Mouse (Mus musculus): ENCODE results near the gene Sult2b1. TPM values are rescaled to one million over a fixed set of nuclear protein-coding genes. Genes with fewer than 3 reads are reported as not detected.

Sult2b1 gene
- polyA plus RNA-seq, 1 experiment from 2014 or later = 8.6 TPM

- H3K4me2 ChIP-seq = no peak overlapping the region
- no peaks in the 10 kb centered on the region for H3K9me3 ChIP-seq (replicated peaks)
- H3K4me1 ChIP-seq = no peaks in the 10 kb centered on the region
- H3K27me3 ChIP-seq (replicated peaks) = no peaks in the 10 kb centered on the region
- H3K27ac ChIP-seq (replicated peaks) = no peak overlapping the region
- 62% methylated on average over 8 of the region's 8 CpGs for WGBS
- ATAC-seq (ENCODE audit: low FRiP score) = no peak
- H3K4me3 ChIP-seq (replicated peaks) = no peak overlapping the region
- H3K9ac ChIP-seq (replicated peaks) = no peak overlapping the region
- no peaks in the 10 kb centered on the region for H3K36me3 ChIP-seq
Observed at GRCm38 (mm10) chr7:45766764-45767163, 17.7 kb downstream of the Sult2b1 start.

DNA sequence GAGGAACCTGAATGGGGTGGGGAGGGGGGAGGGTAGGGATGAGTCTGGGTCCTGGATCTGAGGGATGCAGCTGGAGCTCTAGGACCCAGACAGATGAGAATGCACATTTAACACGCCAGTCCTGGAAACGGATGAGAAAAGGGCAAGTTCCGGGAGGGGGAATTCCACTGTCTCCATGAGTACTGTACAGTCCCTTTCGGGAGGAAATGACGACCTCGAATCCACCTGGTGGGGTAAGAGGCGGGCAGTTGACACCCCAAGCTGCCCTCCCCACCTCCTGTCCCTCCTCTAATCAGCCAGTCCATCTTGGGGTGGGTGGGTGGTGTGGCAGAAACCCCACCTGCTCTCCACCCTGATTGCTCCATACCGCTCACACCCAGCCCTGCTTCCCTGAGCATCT, 18.5 kb downstream of the Sult2b1 start:
- 60% methylated on average over 8 of the region's 8 CpGs for WGBS
- H3K9ac ChIP-seq (replicated peaks) = no peak overlapping the region
- H3K36me3 ChIP-seq = no peaks in the 10 kb centered on the region
- H3K9me3 ChIP-seq (replicated peaks) = no peaks in the 10 kb centered on the region
- H3K27me3 ChIP-seq (replicated peaks) = 0 out of 2 replicates have a peak, but pooled peaks cover 1% of the 10 kb centered on the region
- H3K4me3 ChIP-seq (replicated peaks) = no peak overlapping the region
- H3K4me1 ChIP-seq = no peaks in the 10 kb centered on the region
- no peak overlapping the region for H3K27ac ChIP-seq (replicated peaks)
- no peak overlapping the region for H3K4me2 ChIP-seq
- no peak for ATAC-seq (ENCODE audit: low FRiP score)

DNA sequence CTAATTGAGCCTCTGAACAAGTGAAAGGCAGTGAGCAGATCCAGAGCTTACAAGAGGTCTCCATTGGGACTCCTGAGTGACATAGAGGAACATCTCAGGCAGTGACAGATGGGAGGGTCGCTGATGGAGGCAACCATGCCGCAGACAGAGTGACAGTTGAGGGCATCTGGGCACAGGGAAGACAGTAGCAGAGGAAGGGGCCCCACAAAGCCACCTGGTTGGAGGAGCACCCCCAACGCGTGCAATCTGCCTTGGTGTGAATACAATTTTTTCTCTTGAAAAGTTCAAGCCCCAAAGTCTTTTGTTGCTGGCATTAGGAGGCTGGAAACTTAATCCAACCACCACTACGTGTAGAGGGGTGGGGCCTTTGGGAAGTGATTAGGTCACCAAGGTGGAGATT, 24.3 kb downstream of the Sult2b1 start:
- Histone ChIP-seq H3K4me2 (no peak overlapping the region), H3K4me3 (replicated peaks) (no peak overlapping the region), H3K27ac (replicated peaks) (no peak overlapping the region), H3K36me3 (no peaks in the 10 kb centered on the region), H3K27me3 (replicated peaks) (peaks cover 38% of the 10 kb centered on the region), H3K4me1 (0 out of 2 replicates have a peak, but pooled peaks cover 5% of the 10 kb centered on the region), H3K9me3 (replicated peaks) (no peaks in the 10 kb centered on the region), H3K9ac (replicated peaks) (no peak overlapping the region)
- WGBS = 72% methylated on average over 5 of the region's 5 CpGs
- no peak for ATAC-seq (ENCODE audit: low FRiP score)

GRCm38 (mm10) chr7:45759400-45759799, 25.1 kb downstream of the Sult2b1 start:
- H3K9me3 ChIP-seq (replicated peaks) = no peaks in the 10 kb centered on the region
- 2% methylated on average over 24 of the region's 27 CpGs for WGBS
- peak overlapping the region; percentile 27 for H3K4me2 ChIP-seq
- no peak overlapping the region for H3K9ac ChIP-seq (replicated peaks)
- no peak for ATAC-seq (ENCODE audit: low FRiP score)
- H3K4me1 ChIP-seq = 0 out of 2 replicates have a peak, but pooled peaks cover 5% of the 10 kb centered on the region
- peaks cover 38% of the 10 kb centered on the region for H3K27me3 ChIP-seq (replicated peaks)
- no peak overlapping the region for H3K27ac ChIP-seq (replicated peaks)
- no peak overlapping the region for H3K4me3 ChIP-seq (replicated peaks)
- H3K36me3 ChIP-seq = no peaks in the 10 kb centered on the region

DNA sequence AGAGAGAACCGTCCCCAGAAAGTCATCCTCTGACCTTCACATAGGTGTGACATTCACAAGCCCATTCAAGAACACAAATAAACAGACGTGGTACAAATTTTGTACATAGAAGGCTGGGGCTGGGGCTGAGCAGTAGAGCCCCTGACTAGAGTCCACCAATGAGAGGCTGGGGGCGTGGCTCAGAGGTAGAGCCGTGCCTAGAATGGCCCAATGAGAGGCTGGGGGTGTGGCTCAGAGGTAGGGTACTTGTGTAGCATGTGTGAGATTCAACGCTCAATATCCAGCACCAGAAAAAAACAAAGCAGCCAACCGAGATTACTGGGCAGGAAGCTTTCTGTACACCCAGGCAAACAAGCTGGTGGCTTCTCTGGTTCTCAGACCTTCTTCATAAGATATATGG, 28.8 kb downstream of the Sult2b1 start:
- no peak for ATAC-seq (ENCODE audit: low FRiP score)
- no peak overlapping the region for H3K9ac ChIP-seq (replicated peaks)
- no peaks in the 10 kb centered on the region for H3K9me3 ChIP-seq (replicated peaks)
- H3K4me2 ChIP-seq = no peak overlapping the region
- H3K4me3 ChIP-seq (replicated peaks) = no peak overlapping the region
- H3K27ac ChIP-seq (replicated peaks) = no peak overlapping the region
- peaks cover 34% of the 10 kb centered on the region for H3K27me3 ChIP-seq (replicated peaks)
- WGBS = 65% methylated on average over 6 of the region's 6 CpGs
- 0 out of 2 replicates have a peak, but pooled peaks cover 5% of the 10 kb centered on the region for H3K4me1 ChIP-seq
- no peaks in the 10 kb centered on the region for H3K36me3 ChIP-seq

DNA sequence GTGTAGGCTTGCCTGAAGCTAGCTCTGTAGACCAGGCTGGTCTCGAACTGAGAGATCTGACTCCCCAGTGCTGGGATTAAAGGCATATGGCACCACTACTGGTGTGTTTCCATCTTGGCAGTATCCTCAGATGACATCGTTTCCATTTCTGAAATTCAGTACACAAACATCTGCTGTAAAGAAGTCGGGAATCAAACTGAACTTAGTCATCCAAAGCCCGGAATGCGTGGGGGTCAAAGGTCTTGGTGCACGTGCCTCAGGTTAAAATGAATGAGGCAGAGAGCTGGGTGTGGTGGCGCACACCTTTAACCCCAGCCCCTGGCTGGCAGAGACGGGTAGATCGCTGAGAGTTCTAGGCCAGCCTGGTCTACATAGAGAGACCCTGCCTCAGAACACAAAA, 34.3 kb downstream of the Sult2b1 start:
- no peak overlapping the region for H3K27ac ChIP-seq (replicated peaks)
- no peak for ATAC-seq (ENCODE audit: low FRiP score)
- 82% methylated on average over 9 of the region's 9 CpGs for WGBS
- H3K4me1 ChIP-seq = 0 out of 2 replicates have a peak, but pooled peaks cover 7% of the 10 kb centered on the region
- no peaks in the 10 kb centered on the region for H3K36me3 ChIP-seq
- no peak overlapping the region for H3K9ac ChIP-seq (replicated peaks)
- no peak overlapping the region for H3K4me2 ChIP-seq
- no peaks in the 10 kb centered on the region for H3K27me3 ChIP-seq (replicated peaks)
- no peaks in the 10 kb centered on the region for H3K9me3 ChIP-seq (replicated peaks)
- no peak overlapping the region for H3K4me3 ChIP-seq (replicated peaks)

DNA sequence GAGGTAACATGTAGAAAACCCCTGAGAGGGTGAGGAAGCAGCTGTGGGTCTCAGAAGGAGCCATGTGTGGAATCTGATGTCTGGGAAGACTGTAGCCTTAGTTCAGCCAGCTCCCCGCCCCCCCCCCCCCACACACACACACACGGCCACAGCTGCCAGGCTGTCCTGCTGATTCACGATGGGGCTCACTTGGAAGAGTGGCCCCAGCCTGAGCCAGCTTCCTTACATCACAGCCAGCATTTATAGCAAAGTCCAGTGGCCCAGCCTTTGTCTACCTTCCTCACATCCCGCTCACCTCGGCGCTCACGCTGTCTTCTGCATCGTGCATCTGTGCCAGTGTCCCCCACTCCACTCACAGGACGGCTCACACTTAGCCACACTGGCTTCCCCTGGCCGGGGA, 35.1 kb downstream of the Sult2b1 start:
- WGBS = 48% methylated on average over 8 of the region's 10 CpGs
- Histone ChIP-seq H3K4me3 (replicated peaks) (no peak overlapping the region), H3K4me1 (0 out of 2 replicates have a peak, but pooled peaks cover 7% of the 10 kb centered on the region), H3K9ac (replicated peaks) (no peak overlapping the region), H3K27ac (replicated peaks) (no peak overlapping the region), H3K27me3 (replicated peaks) (no peaks in the 10 kb centered on the region), H3K9me3 (replicated peaks) (no peaks in the 10 kb centered on the region), H3K4me2 (no peak overlapping the region), H3K36me3 (no peaks in the 10 kb centered on the region)
- ATAC-seq (ENCODE audit: low FRiP score) = no peak

- H3K9ac ChIP-seq (replicated peaks) = no peak overlapping the region
- no peak overlapping the region for H3K27ac ChIP-seq (replicated peaks)
- H3K27me3 ChIP-seq (replicated peaks) = no peaks in the 10 kb centered on the region
- H3K4me2 ChIP-seq = no peak overlapping the region
- H3K36me3 ChIP-seq = no peaks in the 10 kb centered on the region
- no peak for ATAC-seq (ENCODE audit: low FRiP score)
- WGBS = 77% methylated on average over 7 of the region's 7 CpGs
- H3K4me1 ChIP-seq = 0 out of 2 replicates have a peak, but pooled peaks cover 7% of the 10 kb centered on the region
- no peak overlapping the region for H3K4me3 ChIP-seq (replicated peaks)
- H3K9me3 ChIP-seq (replicated peaks) = no peaks in the 10 kb centered on the region
Observed at GRCm38 (mm10) chr7:45748110-45748509, 36.4 kb downstream of the Sult2b1 start.

GRCm38 (mm10) chr7:45747450-45747849, 37.0 kb downstream of the Sult2b1 start:
- Histone ChIP-seq H3K27me3 (replicated peaks) (no peaks in the 10 kb centered on the region), H3K4me3 (replicated peaks) (no peak overlapping the region), H3K27ac (replicated peaks) (no peak overlapping the region), H3K4me2 (no peak overlapping the region), H3K9ac (replicated peaks) (no peak overlapping the region), H3K4me1 (0 out of 2 replicates have a peak, but pooled peaks cover 7% of the 10 kb centered on the region), H3K36me3 (no peaks in the 10 kb centered on the region), H3K9me3 (replicated peaks) (no peaks in the 10 kb centered on the region)
- WGBS = 88% methylated on average over 5 of the region's 5 CpGs
- ATAC-seq (ENCODE audit: low FRiP score) = no peak

GRCm38 (mm10) chr7:45746518-45746917, 38.0 kb downstream of the Sult2b1 start:
- H3K27me3 ChIP-seq (replicated peaks) = peaks cover 3% of the 10 kb centered on the region; the same call in 1 of the 2 replicates
- H3K36me3 ChIP-seq = no peaks in the 10 kb centered on the region
- no peak overlapping the region for H3K9ac ChIP-seq (replicated peaks)
- no peak overlapping the region for H3K4me3 ChIP-seq (replicated peaks)
- WGBS = 68% methylated on average over 6 of the region's 6 CpGs
- H3K27ac ChIP-seq (replicated peaks) = no peak overlapping the region
- no peaks in the 10 kb centered on the region for H3K9me3 ChIP-seq (replicated peaks)
- ATAC-seq (ENCODE audit: low FRiP score) = no peak
- H3K4me1 ChIP-seq = 0 out of 2 replicates have a peak, but pooled peaks cover 7% of the 10 kb centered on the region
- H3K4me2 ChIP-seq = no peak overlapping the region

DNA sequence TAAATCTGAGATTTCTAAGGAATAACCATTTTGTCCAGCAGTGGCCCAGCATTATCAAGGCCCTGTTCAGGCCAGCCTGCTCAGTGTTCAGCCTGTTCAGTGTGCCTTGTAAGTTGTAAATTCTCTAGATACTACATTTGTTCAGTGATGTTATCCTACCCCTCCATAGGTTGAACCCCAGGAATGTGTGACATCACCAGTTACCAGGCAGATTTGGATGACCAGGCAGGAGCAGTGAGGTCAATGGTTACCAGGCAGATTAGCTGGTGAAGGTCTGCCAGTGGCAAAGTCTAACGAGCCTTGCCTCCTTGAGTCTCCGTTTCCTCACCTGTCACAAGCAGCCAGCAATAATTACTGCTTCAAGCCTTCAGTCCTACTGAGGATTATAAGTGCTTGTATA, 40.1 kb downstream of the Sult2b1 start:
- ATAC-seq (ENCODE audit: low FRiP score) = no peak
- H3K36me3 ChIP-seq = no peaks in the 10 kb centered on the region
- no peak overlapping the region for H3K4me2 ChIP-seq
- H3K9ac ChIP-seq (replicated peaks) = no peak overlapping the region
- H3K27me3 ChIP-seq (replicated peaks) = peaks cover 3% of the 10 kb centered on the region; the same call in 1 of the 2 replicates
- no peaks in the 10 kb centered on the region for H3K9me3 ChIP-seq (replicated peaks)
- H3K4me3 ChIP-seq (replicated peaks) = no peak overlapping the region
- H3K27ac ChIP-seq (replicated peaks) = no peak overlapping the region
- 41% methylated on average over 2 of the region's 2 CpGs for WGBS
- H3K4me1 ChIP-seq = 0 out of 2 replicates have a peak, but pooled peaks cover 3% of the 10 kb centered on the region

DNA sequence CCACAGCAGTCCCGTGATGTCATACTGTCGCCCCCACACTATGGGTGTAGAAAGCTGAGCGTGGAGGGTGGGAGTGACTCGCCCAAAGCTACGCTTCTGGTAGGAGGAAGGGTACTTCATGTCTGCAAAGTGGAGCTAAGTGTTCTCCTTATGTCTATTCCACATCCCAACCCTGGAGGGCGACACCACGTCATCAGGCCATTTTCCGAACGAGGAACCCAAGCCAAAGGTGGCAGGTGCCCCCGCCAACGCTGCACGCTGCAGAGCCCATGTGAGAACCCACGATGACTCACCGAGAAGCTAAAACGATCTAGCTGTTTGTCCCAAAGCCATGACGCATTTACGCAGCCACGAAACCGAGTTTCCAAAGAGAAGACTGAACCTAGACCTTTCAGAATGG, 42.1 kb downstream of the Sult2b1 start:
- no peak for ATAC-seq (ENCODE audit: low FRiP score)
- H3K27me3 ChIP-seq (replicated peaks) = peaks cover 3% of the 10 kb centered on the region; the same call in 1 of the 2 replicates
- H3K27ac ChIP-seq (replicated peaks) = no peak overlapping the region
- no peaks in the 10 kb centered on the region for H3K36me3 ChIP-seq
- H3K4me1 ChIP-seq = no peaks in the 10 kb centered on the region
- H3K9me3 ChIP-seq (replicated peaks) = no peaks in the 10 kb centered on the region
- 44% methylated on average over 19 of the region's 19 CpGs for WGBS
- H3K9ac ChIP-seq (replicated peaks) = no peak overlapping the region
- peak overlapping the region; percentile 36 for H3K4me2 ChIP-seq
- H3K4me3 ChIP-seq (replicated peaks) = peak overlapping the region; percentile 9; the same call in 1 of the 2 replicates
